Mouse (Mus musculus) splenic B cell, adult 2 months (primary cell): ENCODE data around the gene Aldh4a1.

Experiments used
- DNase-seq: peaks from one replicate; pipeline ENCODE4 v3.0.0-alpha.2; 2011; ENCODE audit warnings: low read depth, low spot score
- H3K27me3 ChIP-seq: 2 replicates; pipeline ENCODE4 v1.6.1; 2012; ENCODE audit warnings: mild to moderate bottlenecking, low read length, moderate library complexity, mixed read lengths; ENCODE audit not compliant: control insufficient read depth, poor library complexity, insufficient read depth, severe bottlenecking
- H3K36me3 ChIP-seq: 2 replicates; pipeline ENCODE4 v1.6.1; 2012; ENCODE audit warnings: mild to moderate bottlenecking, low read length, moderate library complexity, mixed read lengths; ENCODE audit not compliant: control insufficient read depth, poor library complexity, insufficient read depth, severe bottlenecking

The Aldh4a1 gene

DNA sequence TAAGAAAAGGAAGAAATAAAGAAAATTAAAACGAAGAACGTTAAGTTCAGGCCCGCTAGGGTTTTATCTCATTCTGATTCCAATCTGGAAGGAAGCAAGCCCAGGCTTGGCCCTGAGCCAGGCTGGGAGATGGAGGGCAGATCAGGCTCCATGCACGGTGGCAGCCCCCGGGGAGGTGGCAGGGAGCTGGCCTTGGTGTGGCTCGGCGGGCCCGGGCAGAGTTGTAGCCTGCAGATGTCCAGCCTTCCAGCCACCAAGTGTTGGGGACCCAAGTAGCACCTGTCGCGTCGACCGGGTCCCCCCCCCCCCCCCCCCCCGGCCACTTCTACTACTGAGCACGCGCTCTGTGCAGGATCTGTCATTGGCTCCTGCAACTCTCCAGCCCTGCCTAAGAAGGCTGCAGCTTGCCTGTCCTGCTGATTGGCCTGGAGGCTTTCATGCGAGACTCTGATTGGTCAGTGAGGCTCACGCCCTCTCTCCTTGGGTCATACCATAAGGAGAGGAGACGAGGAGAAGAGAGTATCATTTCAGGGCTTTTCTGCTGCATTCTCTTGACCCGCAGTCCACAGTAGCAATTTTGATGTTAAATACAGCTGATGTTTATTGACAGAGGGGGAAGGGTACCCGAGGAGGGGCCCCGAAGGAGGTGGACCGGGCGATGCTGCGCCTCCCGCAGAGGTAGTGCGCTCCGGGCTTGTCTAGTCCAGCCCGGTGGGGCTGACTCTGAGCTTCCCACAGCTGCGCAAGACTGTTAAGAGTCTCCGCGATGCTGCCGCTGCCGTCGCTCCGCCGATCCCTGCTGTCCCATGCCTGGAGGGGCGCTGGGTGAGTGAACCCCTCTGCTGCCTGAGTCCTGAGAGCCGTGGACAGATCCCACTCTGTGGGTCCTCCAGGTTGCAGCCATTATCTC is at the start of gene Aldh4a1:
Gene Aldh4a1 (plus strand): TSS at position 494 of the 910 bp plus-strand sequence.
- peak; percentile 96 for DNase-seq
- no peaks in the 10 kb centered on the region for H3K27me3 ChIP-seq
- no peaks in the 10 kb centered on the region; the same call in 1 of the 2 replicates for H3K36me3 ChIP-seq

DNA sequence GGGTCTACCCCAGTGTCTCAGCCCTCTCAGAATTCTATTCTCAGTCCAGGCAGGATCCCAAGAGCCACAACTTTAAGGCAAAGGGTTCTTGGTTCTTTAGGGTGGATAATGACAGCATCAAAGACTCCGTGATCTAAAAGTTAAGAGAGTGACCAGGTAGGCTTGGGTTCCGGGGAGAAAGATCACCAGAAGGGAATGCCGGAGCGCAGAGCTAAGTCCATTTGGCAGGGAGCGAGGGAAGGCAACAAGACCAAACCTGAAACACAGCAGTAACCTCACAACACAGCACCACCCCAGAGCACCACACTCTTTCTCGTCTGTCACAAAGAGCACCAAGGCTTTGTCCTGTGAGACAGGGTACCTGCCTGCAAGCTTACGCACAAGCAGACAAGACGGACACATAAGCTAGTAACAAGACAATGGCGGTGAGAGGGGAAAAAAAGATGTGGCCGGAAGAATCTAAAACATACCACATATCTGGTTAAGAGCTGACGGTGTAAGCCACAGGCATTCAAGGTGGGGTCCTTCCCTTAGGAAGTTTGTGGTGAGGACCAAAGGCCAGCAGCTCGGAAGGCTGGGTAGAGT is 49.6 kb upstream of the Aldh4a1 start:
- Histone ChIP-seq H3K27me3 (no peaks in the 10 kb centered on the region), H3K36me3 (no peaks in the 10 kb centered on the region)
- DNase-seq, result no peak

DNA sequence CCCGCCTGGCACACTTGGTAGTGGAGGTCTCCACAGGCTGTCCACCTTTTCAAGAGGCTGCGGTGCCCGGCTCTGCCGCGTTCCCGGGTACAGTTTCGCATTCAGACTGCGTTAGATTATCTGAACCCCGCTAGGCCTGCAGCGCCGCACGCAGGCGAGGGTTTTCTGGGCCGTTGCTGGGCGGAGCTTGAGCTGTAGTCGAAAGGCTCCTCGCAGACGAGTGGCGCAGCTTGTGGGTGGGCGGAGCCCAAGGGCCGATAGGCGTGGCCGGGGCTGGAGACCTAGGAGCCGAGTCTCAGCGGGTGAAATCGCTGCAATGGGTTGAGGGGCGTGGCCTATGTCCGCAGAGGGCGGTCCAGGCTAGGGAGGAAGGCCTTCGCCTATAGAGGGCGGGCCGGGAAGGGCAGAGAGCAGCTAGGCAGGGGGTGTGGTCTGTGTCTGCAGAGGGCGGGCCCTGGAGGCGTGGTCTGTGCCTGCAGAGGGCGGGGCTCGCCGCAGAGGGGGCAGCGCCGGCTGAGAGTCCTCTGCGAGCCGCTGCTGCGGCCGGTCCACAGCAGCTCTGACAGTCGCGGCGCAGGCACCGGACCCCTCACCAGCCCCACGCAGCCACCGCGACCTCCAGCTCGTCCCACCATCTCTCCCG is 48.4 kb upstream of the Aldh4a1 start:
- Histone ChIP-seq H3K36me3 (no peaks in the 10 kb centered on the region), H3K27me3 (no peaks in the 10 kb centered on the region; the same call in 1 of the 2 replicates)

DNA sequence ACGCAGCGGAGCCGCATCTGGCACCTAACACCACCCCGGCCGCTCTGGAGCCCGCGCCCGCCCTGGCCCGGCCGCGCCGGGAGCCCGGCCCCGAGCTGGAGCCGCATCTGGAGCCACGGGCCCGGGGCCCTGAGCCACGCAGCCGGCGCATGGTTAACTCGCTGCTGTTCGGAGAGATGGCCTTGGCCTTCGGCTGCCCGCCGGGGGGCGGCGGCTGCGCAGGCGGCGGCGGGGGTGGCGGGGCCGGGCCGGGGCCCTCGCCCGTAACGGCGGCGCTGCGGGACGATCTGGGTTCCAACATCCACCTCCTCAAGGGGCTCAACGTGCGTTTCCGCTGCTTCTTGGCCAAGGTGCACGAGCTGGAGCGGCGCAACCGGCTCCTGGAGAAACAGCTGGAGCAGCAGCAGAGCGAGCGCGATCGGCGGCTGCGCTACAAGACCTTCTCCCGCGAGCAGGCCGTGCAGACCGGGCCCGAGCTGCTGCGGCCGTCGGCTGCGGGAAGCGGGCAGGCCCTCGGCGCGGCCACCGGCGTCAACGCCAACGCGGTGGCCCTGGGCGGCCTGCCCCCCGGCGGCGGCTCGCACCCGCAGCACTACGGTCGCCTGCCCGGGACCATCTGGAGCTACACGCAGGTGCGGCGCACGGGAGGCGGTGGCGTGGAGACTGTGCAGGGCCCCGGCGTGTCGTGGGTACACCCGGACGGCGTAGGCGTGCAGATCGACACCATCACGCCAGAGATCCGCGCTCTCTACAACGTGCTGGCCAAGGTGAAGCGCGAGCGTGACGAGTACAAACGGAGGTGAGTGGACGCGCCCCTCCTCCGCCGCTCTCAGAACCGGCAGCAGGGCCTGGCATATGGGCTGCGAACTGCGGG is 47.6 kb upstream of the Aldh4a1 start:
- H3K36me3 ChIP-seq, result no peaks in the 10 kb centered on the region
- DNase-seq, result peak; percentile 62
- no peaks in the 10 kb centered on the region; the same call in 1 of the 2 replicates for H3K27me3 ChIP-seq

More for the DNA sequence above, 48.4 kb upstream of the Aldh4a1 start:
- DNase-seq, result peak; percentile 100

DNA sequence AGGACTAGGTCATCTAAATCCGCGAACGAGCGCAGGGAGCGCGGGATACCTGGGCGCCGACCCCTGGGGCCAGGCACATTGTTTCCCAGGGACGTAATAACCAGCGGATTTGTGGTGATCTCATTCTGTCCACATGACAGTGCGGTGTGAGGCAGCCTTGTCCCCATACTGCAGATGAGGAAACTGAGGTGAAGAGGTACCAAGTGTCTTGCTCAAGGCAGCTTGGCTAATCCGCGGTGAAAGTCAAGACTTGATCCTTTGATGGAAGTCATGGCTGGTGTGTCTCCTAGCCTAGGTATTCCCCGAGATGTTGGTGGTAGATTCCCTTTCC is 47.0 kb upstream of the Aldh4a1 start:
- DNase-seq, result no peak
- no peaks in the 10 kb centered on the region; the same call in 1 of the 2 replicates for H3K27me3 ChIP-seq
- no peaks in the 10 kb centered on the region for H3K36me3 ChIP-seq

DNA sequence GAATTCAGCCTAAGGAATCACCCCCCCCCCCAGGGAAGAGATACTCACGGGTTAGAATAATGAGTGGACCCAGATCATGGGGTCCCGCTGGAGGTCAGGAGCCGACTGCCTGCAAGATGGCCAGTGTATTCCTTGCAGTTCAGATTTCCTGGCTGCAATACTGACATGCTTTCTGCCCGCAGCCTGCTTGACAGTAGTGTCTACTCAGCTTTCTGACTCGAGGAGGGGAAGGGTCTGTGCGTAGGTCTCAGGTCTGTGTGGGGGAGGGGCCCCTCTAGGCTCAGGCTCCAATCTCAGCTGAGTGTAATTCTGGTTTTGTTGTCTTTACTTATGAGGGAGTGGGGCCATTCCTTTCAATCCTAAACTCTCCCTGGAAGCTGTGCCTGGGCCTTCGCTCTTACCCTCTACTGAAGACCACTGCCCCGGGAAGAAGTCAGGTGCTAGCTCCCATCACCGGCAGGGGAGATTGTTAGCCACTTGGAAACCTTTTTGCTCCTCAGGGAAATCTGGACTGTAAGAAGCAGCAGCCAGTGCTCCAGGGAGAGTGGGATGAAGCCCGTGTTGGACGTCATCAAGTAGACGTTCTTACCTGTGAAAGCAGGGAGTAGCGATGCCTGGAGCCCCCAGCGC is 46.3 kb upstream of the Aldh4a1 start:
- no peaks in the 10 kb centered on the region for H3K36me3 ChIP-seq
- no peak for DNase-seq
- H3K27me3 ChIP-seq, result no peaks in the 10 kb centered on the region; the same call in 1 of the 2 replicates

DNA sequence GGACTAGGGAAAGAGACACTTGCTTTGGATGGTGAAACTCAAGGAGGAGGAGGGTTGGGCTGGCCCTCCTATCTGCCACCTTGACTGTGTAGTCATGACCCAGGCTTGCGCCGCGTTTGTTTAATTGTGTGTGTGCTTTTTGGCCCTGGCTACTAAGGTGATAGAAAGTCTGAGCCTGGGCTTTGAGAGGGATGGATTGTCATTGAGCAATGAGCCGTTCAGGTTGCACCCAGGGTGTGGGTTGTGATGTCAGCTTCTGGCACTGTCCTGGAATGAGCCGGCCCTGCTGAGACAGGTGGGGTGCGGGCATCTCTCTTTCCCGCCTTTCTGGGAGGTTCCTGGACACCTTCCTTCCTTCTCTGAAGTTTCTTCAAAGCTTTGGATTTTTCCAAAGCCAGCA is 45.7 kb upstream of the Aldh4a1 start:
- H3K36me3 ChIP-seq, result no peaks in the 10 kb centered on the region
- no peaks in the 10 kb centered on the region; the same call in 1 of the 2 replicates for H3K27me3 ChIP-seq
- DNase-seq, result no peak

DNA sequence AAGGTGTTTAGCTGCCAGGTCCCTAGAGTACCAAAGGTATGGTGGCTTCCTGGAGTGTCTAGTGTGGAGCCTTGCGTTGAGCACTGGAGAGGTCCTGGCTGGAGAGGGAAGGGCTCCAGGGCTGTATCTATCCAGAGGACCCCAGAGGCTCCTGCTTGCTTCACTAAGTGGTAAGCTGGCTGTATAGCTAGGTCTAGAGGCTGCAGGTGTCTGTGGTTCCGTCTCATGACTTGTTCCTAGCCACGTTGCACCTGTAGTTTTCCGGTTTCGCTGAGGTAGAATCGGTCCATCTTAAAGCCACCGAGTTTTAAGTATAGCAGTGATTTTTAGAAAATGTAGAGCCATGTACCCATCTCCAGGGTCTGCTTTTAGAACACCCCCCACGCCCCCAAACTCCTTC is 44.3 kb upstream of the Aldh4a1 start:
- H3K27me3 ChIP-seq, result no peaks in the 10 kb centered on the region; the same call in 1 of the 2 replicates
- H3K36me3 ChIP-seq, result no peaks in the 10 kb centered on the region
- no peak for DNase-seq

DNA sequence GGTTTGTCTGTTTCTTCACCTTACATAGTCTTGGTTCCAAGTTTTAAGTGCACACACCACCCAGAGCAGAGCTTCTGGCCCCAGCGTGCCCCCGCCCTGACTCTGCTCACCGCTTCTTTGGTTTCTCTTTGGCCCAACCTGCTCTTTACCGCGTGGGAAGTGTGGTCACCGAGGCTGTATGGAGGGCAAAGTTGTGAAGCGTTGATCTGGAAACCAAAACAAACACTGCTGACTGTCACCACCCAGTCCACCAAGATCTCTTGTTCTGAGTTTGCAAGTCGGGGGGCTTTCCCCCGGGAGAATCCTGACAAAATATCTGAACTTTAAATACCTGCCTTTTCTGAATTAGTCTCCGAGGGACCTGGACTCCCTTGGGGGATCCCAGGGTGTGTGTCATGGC is 43.7 kb upstream of the Aldh4a1 start:
- DNase-seq, result peak; percentile 62

DNA sequence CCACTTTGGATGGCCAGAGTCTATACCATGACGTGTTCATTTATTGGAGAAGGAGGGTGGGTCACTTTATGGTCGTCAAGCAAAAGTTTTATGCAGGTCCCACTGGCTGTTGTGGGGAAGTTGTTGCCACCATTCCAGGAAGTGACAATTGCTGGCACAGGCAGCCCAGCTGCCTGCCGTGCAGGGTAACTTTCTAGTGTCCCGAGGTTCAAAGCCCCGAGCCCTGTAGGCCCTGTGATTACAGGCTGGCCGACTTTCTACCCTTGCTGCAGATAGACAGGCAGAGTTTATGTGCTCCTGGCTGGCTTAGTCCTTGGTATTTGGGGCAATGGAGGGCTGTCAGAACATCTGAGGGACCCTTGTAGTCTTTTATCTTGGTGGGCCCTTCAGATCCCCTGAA is 43.2 kb upstream of the Aldh4a1 start:
- no peaks in the 10 kb centered on the region for H3K36me3 ChIP-seq
- no peaks in the 10 kb centered on the region; the same call in 1 of the 2 replicates for H3K27me3 ChIP-seq
- peak; percentile 22 for DNase-seq

More for the DNA sequence above, 43.7 kb upstream of the Aldh4a1 start:
- no peaks in the 10 kb centered on the region for H3K36me3 ChIP-seq
- H3K27me3 ChIP-seq, result no peaks in the 10 kb centered on the region; the same call in 1 of the 2 replicates

DNA sequence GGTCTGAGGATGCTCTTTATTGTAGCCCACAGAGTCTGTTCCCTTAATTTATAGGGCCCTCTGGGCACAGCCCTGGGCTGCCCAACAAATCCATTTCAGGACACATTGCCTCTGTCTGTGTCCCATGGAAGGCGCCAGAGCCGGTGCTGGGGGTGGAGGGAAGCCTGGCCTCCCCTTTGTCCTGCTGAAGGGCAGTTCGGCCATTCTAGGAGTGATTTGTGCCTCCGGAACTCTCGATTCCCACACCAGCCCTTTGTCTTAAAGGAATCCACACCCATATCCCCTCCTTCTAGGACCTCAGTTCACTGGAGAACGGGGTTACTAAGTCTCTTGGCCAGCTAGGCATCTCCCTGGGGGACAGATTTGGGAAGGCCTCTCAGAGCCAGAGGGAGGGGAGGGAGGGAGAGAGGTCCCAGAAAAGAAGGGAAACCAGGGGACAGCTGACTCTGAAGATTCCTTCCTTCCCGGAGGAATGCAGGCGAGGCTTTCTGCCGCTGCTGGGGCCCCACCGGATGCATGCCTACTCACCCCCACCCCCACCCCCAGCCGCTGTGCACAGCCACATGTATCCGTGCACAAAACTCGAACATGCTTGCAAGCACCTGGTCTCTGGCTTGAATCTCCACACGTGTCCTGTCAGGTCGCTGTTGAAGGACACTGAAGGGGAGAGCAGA is 41.9 kb upstream of the Aldh4a1 start:
- no peaks in the 10 kb centered on the region for H3K36me3 ChIP-seq
- DNase-seq, result no peak
- no peaks in the 10 kb centered on the region; the same call in 1 of the 2 replicates for H3K27me3 ChIP-seq

DNA sequence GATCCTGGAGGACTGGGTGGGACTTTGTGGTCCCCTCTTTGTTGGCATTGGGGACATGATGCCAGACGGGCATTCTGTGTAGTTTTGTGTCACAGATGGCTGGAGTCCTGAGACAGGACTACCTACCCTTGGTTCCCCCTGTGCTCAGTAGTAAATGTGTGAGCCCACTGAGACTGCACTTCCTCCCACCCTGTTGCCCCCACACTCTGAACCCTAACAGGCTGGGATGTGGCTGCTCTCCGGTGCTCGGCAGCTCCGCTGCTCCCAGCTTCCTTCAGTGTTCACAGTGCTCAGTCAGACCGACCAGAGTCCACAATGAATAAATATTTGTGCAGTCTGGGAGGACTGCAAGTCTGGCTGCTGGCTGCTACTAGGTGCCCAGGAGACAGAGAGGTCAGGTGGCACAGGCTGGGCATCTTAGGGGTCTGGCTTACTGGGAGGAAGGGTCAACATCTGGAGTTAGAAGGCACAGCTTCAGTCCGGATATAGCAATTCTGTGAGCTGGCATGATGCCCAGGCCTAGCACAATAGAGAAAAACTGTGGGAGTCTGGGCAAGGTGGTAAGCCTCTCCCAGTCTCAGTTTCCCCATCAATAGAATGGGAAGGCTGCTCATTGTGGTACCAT is 41.1 kb upstream of the Aldh4a1 start:
- H3K27me3 ChIP-seq, result no peaks in the 10 kb centered on the region; the same call in 1 of the 2 replicates
- no peak for DNase-seq
- no peaks in the 10 kb centered on the region for H3K36me3 ChIP-seq

DNA sequence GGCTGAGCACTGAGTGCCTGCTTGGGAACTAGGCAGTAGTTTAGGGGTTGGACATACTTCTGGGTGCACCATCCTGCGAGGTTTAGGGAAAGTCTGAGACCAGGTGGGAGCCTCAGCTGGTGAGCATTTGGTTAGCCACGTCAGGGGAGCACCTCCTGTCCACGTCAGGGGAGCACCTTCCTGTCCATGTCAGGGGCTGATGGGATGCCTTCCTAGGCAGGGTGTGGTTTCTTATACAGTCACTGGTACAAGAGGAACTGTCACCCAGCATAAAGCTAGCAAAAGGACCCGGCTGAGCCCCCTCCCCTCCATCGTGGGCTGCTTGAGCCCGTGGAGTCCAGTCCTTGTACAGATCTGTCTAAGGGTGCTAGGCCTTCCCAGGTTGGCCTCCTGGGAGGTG is 40.3 kb upstream of the Aldh4a1 start:
- Histone ChIP-seq H3K27me3 (no peaks in the 10 kb centered on the region; the same call in 1 of the 2 replicates), H3K36me3 (no peaks in the 10 kb centered on the region)
- DNase-seq, result no peak
